Mouse (Mus musculus): ENCODE measurements at regions not wholly inside any gene's neighbourhood (a gene's known extent, or its start where the extent isn't known, plus 50 kb on each side); places are given as distances from the start of the nearest gene placed in this dataset.

- no peak for DNase-seq (ENCODE audit: low spot score)
These were observed 187.4 kb downstream of the Gpd2 start for GRCm38 (mm10) chr2:57424879-57425278.

DNA sequence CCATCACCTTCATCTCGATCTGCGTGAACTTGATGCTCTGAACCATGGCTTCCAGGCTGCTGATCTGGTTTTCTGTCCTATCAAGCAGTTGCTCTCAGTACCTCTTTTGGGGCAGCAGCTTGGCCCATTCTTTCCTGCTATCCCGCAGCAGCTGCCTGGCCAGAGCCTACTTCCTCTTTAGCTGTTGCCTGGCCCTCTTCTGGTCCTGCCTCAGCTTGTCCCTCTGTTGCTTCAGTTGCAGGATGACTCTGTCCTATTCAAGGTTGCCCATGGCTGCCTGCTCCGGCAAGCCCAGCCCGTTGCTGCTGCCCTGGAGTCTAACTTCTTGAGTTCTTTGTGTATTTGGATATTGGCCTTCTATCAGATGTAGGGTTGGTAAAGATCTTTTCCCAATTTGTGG lies 188.0 kb downstream of the Gpd2 start:
- DNase-seq (ENCODE audit: low spot score): no peak

- no peak for DNase-seq (ENCODE audit: low spot score)
These were observed 213.7 kb downstream of the Gpd2 start for GRCm38 (mm10) chr2:57450996-57451770.

GRCm38 (mm10) chr2:57453896-57454679 lies 216.7 kb downstream of the Gpd2 start:
- peak; percentile 3 for DNase-seq (ENCODE audit: low spot score)

DNA sequence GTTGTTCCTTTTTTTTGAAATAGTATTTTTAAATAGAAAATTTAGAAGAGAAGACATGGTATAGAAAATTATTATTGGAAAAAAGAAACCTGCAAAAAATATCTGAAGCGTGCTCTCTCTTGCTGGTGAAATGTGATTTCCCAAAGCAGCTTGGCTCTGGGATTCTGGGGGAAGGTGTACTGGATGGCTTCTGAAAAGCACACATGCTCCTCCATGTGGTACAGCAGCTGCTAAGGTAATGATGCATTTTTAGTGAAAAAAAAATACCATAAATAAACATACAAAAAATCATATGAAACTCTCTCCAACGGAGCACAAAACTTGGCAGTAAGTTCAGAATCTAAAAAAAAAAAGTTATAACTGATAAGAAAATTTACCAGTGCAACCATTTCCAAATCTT lies 222.5 kb downstream of the Gpd2 start:
- DNase-seq (ENCODE audit: low spot score): no peak

DNA sequence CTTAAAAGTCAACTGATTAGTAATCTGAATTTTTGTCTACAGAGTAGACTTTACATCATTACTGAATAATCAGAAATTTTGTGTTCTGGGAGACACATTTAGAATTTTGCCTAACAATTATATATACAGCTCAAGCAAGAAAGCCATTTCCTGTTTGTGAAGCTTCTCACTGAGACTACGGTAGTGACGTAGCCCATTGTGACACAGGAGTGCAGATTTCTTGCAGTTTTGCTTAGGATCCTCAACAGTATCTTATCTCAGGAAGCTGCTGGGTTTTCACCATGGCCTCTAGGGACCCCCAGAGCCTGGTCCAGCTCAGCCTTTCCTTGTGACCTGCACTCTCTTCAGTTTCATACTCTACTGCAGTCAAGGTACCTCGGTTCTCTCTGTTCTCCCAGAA lies 236.4 kb downstream of the Gpd2 start:
- no peak for DNase-seq (ENCODE audit: low spot score)

DNA sequence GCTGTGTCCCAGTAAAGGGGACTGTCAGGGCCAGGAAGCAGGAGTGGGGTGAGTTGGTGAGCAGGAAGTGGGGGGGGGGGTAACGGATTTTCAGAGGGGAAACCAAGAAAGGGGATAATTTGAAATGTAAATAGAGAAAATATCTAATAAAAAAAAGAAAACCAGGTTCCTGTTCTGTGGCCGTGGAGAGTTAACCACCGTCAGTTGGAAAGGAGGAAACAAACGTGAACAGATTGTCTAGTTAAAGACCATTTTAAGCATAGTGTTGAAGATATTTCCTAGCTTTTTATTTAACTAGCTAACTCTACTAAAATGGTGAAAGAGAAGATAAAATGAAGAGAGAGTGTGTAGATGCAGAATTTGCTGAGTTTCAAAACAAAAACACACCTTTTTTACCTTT lies 254.7 kb downstream of the Gpd2 start:
- no peak for DNase-seq (ENCODE audit: low spot score)

DNA sequence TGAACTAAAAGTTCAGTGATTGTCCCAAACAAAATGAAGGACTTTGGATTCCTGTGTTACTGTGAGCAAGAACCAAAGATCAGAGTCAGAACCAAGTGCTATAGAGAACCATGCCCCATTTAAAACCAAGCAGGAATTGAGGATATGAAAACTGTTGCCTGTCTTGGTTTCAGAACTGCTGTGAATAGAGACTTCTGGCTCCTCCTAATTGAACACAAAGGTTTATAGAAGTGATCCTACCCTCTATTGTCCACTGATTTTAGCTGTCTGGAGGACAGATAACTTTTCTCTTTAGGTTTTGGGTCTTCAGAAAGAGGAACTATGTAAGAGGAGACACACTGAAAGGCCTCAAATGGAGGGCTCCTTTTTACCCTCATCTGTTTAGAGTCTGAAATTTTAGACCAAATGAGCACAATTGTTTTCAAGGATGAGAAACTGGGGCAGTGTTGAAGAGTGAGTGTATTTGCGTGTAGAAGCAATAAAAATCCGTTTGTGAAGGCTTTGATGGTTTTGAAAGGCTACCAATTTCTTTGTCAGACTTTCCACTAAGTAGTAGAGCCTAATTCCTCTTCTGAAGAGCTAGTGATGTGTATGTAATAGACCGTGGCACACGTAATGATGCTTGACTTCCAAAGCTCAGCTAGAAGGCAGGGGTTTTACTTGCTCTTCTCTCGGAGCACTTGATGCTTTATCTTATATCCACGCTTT lies 255.6 kb downstream of the Gpd2 start:
- DNase-seq (ENCODE audit: low spot score): no peak

DNA sequence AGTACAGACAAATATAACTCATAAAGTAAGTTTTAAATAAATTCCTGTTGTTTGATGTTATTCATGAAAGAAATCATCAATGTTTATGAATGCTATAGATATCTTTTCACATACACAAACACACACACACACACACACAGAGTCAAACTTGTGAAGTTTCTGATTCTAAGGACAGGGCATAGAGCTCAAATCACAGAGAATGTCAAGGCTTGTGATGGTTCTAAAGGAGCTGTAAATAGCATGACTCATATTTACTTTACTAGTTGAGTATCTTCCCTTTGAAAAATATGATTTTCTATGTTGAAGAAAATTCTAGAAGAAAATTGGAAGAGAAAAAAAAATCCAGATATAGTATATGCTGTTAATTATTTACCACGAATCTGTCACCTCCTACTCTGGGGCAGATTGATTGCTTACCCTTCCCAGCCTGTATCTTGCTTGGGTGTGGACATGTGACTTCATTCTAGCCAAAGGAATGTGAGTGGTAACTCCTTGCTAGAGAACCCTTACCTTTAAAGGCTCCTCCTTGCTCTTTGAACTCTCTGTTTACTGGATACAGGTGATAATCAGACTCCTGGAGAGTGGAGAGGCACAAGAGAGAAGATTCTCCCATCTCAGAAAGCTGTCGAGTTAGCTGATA lies 259.0 kb downstream of the Gpd2 start:
- no peak for DNase-seq (ENCODE audit: low spot score)

- no peak for DNase-seq (ENCODE audit: low spot score)
These were observed 260.5 kb downstream of the Gpd2 start for GRCm38 (mm10) chr2:57497933-57498332.

- no peak for DNase-seq (ENCODE audit: low spot score)
These were observed 267.2 kb downstream of the Gpd2 start for GRCm38 (mm10) chr2:57504678-57505077.

- no peak for DNase-seq (ENCODE audit: low spot score)
These were observed 285.0 kb downstream of the Gpd2 start for GRCm38 (mm10) chr2:57522465-57522864.

- DNase-seq (ENCODE audit: low spot score): no peak
These were observed 285.5 kb downstream of the Gpd2 start for GRCm38 (mm10) chr2:57522983-57523382.

DNA sequence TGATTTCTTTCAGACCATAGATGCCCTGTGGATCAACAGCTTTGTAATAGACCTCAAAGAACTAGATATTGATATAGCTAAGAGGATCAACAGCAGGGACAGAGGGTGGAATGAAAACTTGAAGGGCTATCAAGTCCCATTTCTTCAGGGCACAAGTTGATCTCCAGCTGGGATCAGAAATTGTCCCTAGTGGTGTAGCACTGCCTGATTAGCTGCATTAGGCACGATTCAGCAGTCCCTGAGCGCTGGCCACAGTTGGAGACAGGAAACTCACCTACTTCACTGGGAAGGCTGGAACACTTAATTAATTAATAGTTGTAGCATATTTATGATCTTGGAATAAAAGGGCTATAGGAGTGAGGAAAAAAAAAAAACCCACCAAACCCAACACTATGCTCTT lies 290.5 kb downstream of the Gpd2 start:
- DNase-seq (ENCODE audit: low spot score): no peak

DNA sequence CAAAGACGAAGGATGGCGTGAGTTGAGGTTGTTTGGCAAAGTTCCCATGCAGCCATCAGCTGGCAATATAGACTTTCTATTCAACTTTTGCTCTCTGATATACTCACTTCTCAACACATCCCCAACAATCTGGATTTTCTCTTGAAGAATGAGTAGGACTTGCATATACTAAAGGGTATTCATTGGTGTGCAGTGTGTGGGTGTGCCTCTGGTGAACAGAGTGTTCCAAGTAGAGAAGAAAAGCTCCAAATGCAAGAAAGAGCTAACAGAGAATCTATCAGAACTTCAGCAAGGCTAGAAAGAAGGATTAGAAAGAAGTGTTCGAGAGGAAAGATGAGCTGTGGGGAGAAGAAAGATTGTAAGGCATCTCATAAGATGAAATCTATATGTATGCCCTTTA lies 302.4 kb downstream of the Gpd2 start:
- DNase-seq (ENCODE audit: low spot score): no peak

- DNase-seq (ENCODE audit: low spot score): no peak
These were observed 327.8 kb downstream of the Gpd2 start for GRCm38 (mm10) chr2:57565258-57565657.

DNA sequence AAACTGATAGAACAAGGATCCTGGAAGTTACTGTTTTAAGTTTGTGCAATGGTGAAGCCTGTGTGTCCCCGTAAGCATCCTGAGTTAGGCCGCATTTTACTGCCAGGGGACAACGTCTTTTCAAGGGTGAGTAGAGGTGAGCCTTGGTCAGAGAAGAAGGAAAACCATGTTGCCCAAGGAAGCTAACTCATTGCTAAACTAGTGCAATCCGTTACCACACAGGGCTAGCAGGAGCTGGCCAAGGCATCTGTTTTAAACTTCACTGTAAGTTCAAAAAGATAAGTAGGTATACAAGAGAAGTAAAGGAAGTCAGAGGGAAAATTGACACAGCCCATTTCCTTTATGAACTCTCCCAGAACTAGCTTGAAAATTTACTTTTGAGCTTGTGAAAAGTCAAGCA lies 328.7 kb downstream of the Gpd2 start:
- no peak for DNase-seq (ENCODE audit: low spot score)

DNA sequence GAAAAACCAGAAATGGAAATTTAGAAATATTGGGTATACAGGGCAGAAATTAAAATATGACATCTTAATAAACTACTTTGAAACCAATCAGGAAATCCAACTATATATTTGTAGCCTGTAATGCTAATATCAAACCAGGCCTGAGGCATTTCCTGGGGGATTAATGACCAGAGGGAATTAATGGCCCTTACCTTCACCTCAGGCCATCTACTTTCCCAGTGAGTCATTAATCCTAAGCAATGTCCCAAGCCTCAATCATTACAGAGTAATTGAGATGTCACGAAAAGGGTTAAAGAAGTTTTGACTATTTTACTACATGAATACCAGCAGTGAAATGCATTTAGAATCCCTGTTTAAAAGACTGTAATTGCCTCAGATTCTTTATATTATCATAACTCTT lies 329.7 kb downstream of the Gpd2 start:
- no peak for DNase-seq (ENCODE audit: low spot score)

DNA sequence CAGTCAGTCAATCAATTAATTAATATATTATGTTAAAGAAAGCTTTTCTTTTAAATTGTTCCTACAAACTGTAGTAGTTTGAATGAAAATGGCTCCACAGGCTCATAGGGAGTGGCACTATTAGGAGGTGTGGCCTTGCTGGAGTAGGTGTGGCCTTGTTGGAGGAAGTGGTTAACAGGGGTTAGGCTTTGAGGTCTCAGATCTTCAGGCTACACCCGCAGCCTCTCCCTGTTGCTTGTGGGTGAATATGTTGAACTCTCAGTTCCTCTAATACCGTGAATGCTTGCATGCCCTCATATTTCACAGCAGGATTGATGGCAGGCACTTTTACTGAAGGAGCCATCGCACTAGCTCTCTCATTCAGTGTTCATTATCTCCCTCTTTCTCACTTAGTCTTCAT lies 349.6 kb downstream of the Gpd2 start:
- DNase-seq (ENCODE audit: low spot score): no peak

GRCm38 (mm10) chr2:57593558-57593957 lies 356.1 kb downstream of the Gpd2 start:
- no peak for DNase-seq (ENCODE audit: low spot score)

GRCm38 (mm10) chr2:57597694-57598358 lies 360.4 kb downstream of the Gpd2 start:
- no peak for DNase-seq (ENCODE audit: low spot score)

- DNase-seq (ENCODE audit: low spot score): no peak
These were observed 374.2 kb downstream of the Gpd2 start for GRCm38 (mm10) chr2:57611599-57611998.

Data from urinary bladder, postnatal 25 days (tissue).